Mouse (Mus musculus): ENCODE measurements around the gene Asb2. TPM values are rescaled to one million over a fixed set of nuclear protein-coding genes. Genes with fewer than 3 reads are reported as not detected.
A peak's percentile ranks its signal among the peaks of the same experiment; 100 is the strongest.

Gene Asb2
- total RNA-seq, 2 experiments from 2014 or later, result 2.5 to 3.6 TPM

GRCm38 (mm10) chr12:103327107-103327506, 28.7 kb downstream of the Asb2 start:
- no peak for DNase-seq (ENCODE audit: low spot score in 2 of 2)
- intact Hi-C loops (cut with DNase I), result no loop called here

GRCm38 (mm10) chr12:103326569-103326968, 29.2 kb downstream of the Asb2 start:
- DNase-seq (ENCODE audit: low spot score in 2 of 2), result no peak
- intact Hi-C loops (cut with DNase I), result no loop called here

GRCm38 (mm10) chr12:103325156-103325857, 30.5 kb downstream of the Asb2 start:
- intact Hi-C loops (cut with DNase I), result loop anchor here (2.0 kb wide), 1 partner anchor 23 kb away; no protein-coding TSS in a partner anchor
- DNase-seq (ENCODE audit: low spot score in 2 of 2), result peak; percentile 88 to 97

- peak; percentile 58 to 60 for DNase-seq (ENCODE audit: low spot score in 2 of 2)
- intact Hi-C loops (cut with DNase I), result loop anchor here (5.0 kb wide), 1 partner anchor 44 kb away; no protein-coding TSS in a partner anchor
These were observed 33.0 kb downstream of the Asb2 start for GRCm38 (mm10) chr12:103322801-103323200.

GRCm38 (mm10) chr12:103315831-103316545, 39.8 kb downstream of the Asb2 start:
- intact Hi-C loops (cut with DNase I), result no loop called here
- no peak for DNase-seq (ENCODE audit: low spot score in 2 of 2)

- peak; percentile 39 to 62 for DNase-seq (ENCODE audit: low spot score in 2 of 2)
- intact Hi-C loops (cut with DNase I), result no loop called here
These were observed 41.0 kb downstream of the Asb2 start for GRCm38 (mm10) chr12:103314640-103315361.

GRCm38 (mm10) chr12:103313871-103314639, 41.7 kb downstream of the Asb2 start:
- DNase-seq (ENCODE audit: low spot score in 2 of 2), result peak in 1 of 2 experiments; percentile 37
- intact Hi-C loops (cut with DNase I), result no loop called here

- DNase-seq (ENCODE audit: low spot score in 2 of 2), result no peak
- intact Hi-C loops (cut with DNase I), result no loop called here
These were observed 42.5 kb downstream of the Asb2 start for GRCm38 (mm10) chr12:103313274-103313673.

GRCm38 (mm10) chr12:103311921-103312320, 43.9 kb downstream of the Asb2 start:
- DNase-seq (ENCODE audit: low spot score in 2 of 2), result no peak
- intact Hi-C loops (cut with DNase I), result no loop called here

- intact Hi-C loops (cut with DNase I), result no loop called here
- DNase-seq (ENCODE audit: low spot score in 2 of 2), result no peak
These were observed 45.0 kb downstream of the Asb2 start, which contains the start of gene Fam181a for GRCm38 (mm10) chr12:103310744-103311267. Fam181a (plus strand) TSS chr12:103310975.

- intact Hi-C loops (cut with DNase I), result loop anchor here (2.0 kb wide), 1 partner anchor 164 kb away; no protein-coding TSS in a partner anchor
- peak in 1 of 2 experiments; percentile 59 for DNase-seq (ENCODE audit: low spot score in 2 of 2)
These were observed 49.1 kb downstream of the Asb2 start for GRCm38 (mm10) chr12:103306720-103307119.

- intact Hi-C loops (cut with DNase I), result loop anchor here (2.0 kb wide), 1 partner anchor 163 kb away; no protein-coding TSS in a partner anchor
- peak in 1 of 2 experiments; percentile 54 for DNase-seq (ENCODE audit: low spot score in 2 of 2)
These were observed 49.6 kb downstream of the Asb2 start for GRCm38 (mm10) chr12:103306224-103306623.

- intact Hi-C loops (cut with DNase I), result no loop called here
These were observed 52.8 kb downstream of the Asb2 start for GRCm38 (mm10) chr12:103302960-103303359.

GRCm38 (mm10) chr12:103301645-103302044, 54.2 kb downstream of the Asb2 start:
- DNase-seq (ENCODE audit: low spot score in 2 of 2), result peak; percentile 47 to 77
- intact Hi-C loops (cut with DNase I), result no loop called here

More at GRCm38 (mm10) chr12:103302960-103303359, 52.8 kb downstream of the Asb2 start:
- DNase-seq (ENCODE audit: low spot score in 2 of 2), result no peak

GRCm38 (mm10) chr12:103300493-103300892, 55.3 kb downstream of the Asb2 start:
- intact Hi-C loops (cut with DNase I), result no loop called here
- DNase-seq (ENCODE audit: low spot score in 2 of 2), result no peak

- no peak for DNase-seq (ENCODE audit: low spot score in 2 of 2)
- intact Hi-C loops (cut with DNase I), result no loop called here
These were observed 59.5 kb downstream of the Asb2 start for GRCm38 (mm10) chr12:103296292-103296691.

- DNase-seq (ENCODE audit: low spot score in 2 of 2), result no peak
- intact Hi-C loops (cut with DNase I), result no loop called here
These were observed 63.4 kb downstream of the Asb2 start for GRCm38 (mm10) chr12:103292366-103292765.

- intact Hi-C loops (cut with DNase I), result no loop called here
- DNase-seq (ENCODE audit: low spot score in 2 of 2), result no peak
These were observed 68.5 kb downstream of the Asb2 start for GRCm38 (mm10) chr12:103287276-103287675.

- intact Hi-C loops (cut with DNase I), result no loop called here
- DNase-seq (ENCODE audit: low spot score in 2 of 2), result no peak
These were observed 72.4 kb downstream of the Asb2 start for GRCm38 (mm10) chr12:103283411-103283810.

Measured in left cerebral cortex, postnatal 14 days (tissue).